Mouse (Mus musculus): ENCODE measurements at regions not wholly inside any gene's neighbourhood (a gene's known extent, or its start where the extent isn't known, plus 50 kb on each side); places are given as distances from the start of the nearest gene placed in this dataset.

DNA sequence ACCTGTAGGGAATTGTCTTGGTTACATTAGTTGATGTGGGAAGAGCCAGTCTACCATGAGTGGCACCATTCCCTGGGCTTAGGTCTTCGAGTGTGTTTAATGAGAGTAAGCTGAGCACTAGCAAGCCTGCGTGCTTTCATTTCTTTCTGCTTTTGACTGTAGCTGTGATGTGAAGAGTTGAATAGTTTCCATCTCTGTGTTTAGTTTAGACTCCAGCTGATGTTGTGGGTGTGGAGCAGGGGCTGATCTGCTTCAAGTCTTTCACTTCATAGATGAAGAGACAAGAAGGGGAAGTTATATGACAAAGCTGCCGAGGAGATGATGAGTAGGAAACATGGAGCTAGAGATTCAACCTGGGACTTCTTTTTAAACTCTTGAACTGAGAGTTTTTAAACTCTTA lies 446.0 kb downstream of the Slc4a3 start:
- no peak for DNase-seq (ENCODE audit: low spot score in 2 of 2)

GRCm38 (mm10) chr1:75997222-75997621 lies 451.2 kb downstream of the Slc4a3 start:
- DNase-seq (ENCODE audit: low spot score in 2 of 2) = no peak

DNA sequence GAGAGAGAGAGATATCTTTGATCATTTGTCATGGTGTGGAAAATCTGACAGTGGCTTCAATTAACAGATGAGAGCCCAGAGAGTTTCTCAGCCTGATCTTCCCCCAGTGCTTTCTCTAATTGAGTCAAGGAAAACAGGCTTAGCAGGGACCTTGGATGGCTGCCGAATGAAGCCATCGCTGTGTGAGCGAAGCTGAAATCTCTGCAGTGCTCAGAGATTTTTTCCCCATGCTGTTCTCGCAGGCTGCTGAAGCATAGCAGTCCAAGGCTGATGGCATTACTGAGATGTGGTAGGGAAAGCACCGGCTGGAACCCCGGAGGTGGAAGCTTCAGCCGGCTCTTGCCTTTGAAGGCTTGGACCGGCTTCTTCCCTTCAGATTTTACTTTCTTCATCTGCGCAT lies 455.1 kb downstream of the Slc4a3 start:
- DNase-seq (ENCODE audit: low spot score in 2 of 2) = no peak

DNA sequence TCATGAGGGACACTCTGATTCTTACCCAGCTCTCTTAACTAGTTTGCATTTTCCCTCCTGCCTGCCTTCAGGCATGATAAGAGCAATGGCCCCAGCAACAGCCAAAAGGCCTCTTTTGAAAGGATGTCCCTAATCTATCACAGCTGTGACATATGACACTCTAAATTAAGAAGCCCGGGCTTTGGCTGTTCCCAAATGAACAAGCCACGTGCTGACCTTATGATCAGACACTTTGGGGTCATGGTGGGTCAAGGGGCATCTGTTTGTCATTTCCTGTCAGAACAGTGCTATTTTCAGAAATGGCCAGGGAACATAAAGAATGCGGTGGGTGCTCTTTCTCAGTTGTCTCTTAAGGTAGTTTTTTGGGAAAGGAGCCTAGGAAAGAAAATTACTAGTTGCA lies 463.5 kb downstream of the Slc4a3 start:
- DNase-seq (ENCODE audit: low spot score in 2 of 2) = no peak

- no peak for DNase-seq (ENCODE audit: low spot score in 2 of 2)
Observed at GRCm38 (mm10) chr1:76010212-76010800, 464.2 kb downstream of the Slc4a3 start.

- no peak for DNase-seq (ENCODE audit: low spot score in 2 of 2)
Observed at GRCm38 (mm10) chr1:76018588-76018987, 472.5 kb downstream of the Slc4a3 start.

DNA sequence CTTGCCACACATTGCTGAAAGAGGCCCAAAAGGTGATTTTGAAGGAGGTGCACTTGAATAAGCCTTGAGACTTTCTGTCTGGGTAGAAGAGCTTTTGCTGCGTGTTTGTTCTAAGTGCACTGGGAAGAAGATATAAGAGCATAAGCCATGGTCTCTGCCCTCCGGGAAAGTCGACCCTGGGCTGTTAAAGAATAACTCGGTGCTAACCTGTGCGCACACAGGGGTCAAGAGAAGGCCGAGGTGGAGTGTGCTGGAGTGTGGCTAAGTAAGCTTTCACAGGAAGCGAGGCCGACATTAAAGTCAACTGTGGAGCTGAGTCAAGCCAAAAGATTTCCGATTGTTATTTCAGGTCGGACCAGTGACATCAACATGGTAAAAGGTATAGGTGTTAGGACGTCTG lies 473.0 kb downstream of the Slc4a3 start:
- no peak for DNase-seq (ENCODE audit: low spot score in 2 of 2)

DNA sequence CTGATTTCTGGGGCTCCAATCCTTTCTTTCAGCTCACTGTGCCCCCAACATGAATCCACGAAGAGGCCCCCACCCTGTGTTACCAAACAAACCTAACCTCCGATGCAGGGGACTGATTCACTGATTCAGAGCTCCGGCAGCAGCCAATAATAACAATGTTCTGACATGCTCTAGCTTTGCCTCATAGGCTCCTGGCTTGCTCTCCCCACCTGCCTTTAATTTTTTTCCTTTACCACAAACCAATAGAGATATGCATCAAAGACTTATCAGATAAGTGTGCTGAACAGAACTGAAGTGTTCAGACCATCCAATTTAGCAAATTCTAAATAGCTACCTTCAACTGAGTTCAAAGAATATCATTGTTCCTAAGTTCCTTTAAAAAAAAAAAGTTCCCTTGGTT lies 478.6 kb downstream of the Slc4a3 start:
- no peak for DNase-seq (ENCODE audit: low spot score in 2 of 2)

- DNase-seq (ENCODE audit: low spot score in 2 of 2) = no peak
Observed at GRCm38 (mm10) chr1:76025389-76025788, 479.3 kb downstream of the Slc4a3 start.

GRCm38 (mm10) chr1:76029059-76029458 lies 483.0 kb downstream of the Slc4a3 start:
- DNase-seq (ENCODE audit: low spot score in 2 of 2) = no peak

GRCm38 (mm10) chr1:76031171-76031922 lies 485.3 kb downstream of the Slc4a3 start:
- no peak for DNase-seq (ENCODE audit: low spot score in 2 of 2)

DNA sequence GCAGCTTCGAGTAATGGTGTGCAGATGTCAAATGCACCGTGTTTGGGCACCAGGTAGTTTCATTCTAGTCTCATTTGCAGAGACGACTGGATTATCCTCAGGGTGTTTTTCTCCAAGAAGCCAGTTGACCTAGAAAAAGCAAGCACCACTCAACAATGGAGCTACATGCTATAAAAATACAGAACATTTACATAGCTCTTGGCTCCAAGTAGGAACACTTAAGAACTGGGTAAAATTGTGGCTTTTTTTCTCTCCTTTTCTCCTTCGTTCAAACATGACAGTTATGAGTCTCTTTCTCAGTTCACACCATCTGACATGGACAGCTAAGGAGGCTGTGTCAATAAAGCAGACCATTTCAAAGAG lies 485.8 kb downstream of the Slc4a3 start:
- no peak for DNase-seq (ENCODE audit: low spot score in 2 of 2)

GRCm38 (mm10) chr1:76032626-76033025 lies 486.6 kb downstream of the Slc4a3 start:
- no peak for DNase-seq (ENCODE audit: low spot score in 2 of 2)

GRCm38 (mm10) chr1:76036316-76036715 lies 490.2 kb downstream of the Slc4a3 start:
- DNase-seq (ENCODE audit: low spot score in 2 of 2) = no peak

DNA sequence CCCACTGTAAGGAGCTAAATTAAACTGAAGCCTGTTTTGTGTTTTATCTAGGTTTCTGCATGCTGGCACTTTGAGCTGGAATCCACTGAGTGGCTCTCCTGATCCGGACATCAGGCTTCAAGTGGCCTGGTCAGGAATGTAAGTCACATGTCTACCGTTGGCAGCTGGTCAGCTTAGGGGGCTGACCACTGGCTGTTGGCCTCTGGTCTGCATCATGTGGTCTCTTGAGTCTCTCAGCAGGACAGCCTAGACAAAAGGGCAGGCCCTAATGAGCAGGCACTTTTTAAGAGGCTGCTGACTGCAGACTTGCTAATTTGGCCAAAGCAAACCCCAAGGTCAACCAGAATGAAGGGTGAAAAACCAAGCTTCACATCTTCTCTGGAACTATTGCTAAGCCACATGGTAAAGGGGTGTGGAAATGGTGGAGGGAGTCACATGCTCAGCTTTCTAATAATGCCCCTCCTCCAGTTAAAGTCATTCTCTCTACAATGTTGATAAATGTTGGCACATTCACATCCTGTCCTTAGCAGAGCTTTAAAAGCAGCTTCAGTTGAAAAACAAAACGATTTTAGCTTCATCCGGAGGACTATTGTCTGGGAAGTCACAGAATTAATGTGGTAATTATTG lies 493.1 kb downstream of the Slc4a3 start:
- no peak for DNase-seq (ENCODE audit: low spot score in 2 of 2)

DNA sequence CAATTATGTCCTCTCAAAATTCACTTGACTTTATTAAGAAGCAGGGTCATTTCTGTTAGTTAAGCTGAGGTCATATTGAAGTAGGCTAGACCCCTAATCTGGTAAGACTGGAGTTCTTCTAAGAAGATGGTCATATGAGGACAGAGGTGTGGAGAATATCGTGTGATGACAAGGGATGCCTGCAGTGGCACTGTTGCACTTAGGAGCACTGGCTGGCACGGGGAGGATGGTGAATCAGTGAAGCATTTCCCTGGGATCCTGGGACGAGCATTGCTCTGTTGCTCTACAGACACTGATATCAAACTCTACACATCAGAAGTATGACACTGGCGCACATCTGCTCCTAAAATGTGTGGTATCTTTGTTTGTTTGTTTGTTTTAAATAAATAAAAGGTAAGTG lies 493.6 kb downstream of the Slc4a3 start:
- DNase-seq (ENCODE audit: low spot score in 2 of 2) = no peak

GRCm38 (mm10) chr1:76050264-76050663 lies 504.2 kb downstream of the Slc4a3 start:
- DNase-seq (ENCODE audit: low spot score in 2 of 2) = no peak

DNA sequence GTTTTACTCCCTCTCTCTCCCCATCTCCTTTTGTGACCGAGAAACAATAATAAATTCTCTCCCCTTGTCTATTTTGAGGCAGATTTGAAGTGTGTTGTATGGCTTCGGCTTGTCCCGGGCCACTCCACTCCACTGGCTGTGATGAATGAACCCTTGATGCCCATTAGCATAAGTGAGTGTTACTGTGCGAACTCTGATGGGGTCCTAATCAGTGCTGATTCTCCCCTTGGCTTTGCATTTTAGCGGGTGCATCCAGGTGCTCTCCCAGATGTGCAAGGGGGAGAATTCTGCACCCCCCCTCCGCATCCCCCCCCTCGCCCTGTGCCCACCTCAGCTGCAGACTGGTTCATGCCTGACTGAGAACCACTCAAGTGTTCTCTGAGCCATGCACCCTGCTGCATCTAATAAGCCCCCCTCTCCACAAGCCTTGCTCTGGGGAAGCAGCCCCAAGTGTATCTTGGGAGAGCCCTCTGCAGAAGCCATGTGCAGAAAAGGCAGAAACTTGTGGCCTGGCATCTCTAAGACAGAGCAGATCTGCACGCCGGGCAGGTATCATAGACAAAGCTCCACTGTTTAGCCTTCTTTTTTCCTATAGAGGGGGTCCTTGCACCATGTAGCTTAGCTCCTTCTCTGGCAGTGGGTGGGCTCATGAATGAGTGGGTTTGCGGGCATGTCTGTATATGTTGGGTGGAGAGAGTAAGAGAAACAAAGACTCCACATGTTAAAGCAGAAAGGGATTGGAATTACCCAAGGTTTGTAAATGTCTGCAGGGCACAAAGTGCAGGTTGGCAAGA lies 507.5 kb downstream of the Slc4a3 start:
- no peak for DNase-seq (ENCODE audit: low spot score in 2 of 2)

GRCm38 (mm10) chr1:76065783-76066182 lies 519.7 kb downstream of the Slc4a3 start:
- DNase-seq (ENCODE audit: low spot score in 2 of 2) = no peak

GRCm38 (mm10) chr1:76070831-76071321 lies 524.8 kb downstream of the Slc4a3 start:
- no peak for DNase-seq (ENCODE audit: low spot score in 2 of 2)

- no peak for DNase-seq (ENCODE audit: low spot score in 2 of 2)
Observed at GRCm38 (mm10) chr1:76075213-76075612, 529.1 kb downstream of the Slc4a3 start.

Measured in thymus, postnatal 10 days (tissue).